Mouse (Mus musculus) thymus, adult 2 months (tissue): ENCODE data around the gene Zranb1.

Experiments
- CTCF ChIP-seq: fragments of 200-500 bp; IDR thresholded peaks from 2 replicates; pipeline ENCODE4 v1.5.1; 2012; ENCODE audit warnings: mild to moderate bottlenecking, control low read depth, low read length, moderate library complexity, borderline replicate concordance; ENCODE audit not compliant: control insufficient read depth, poor library complexity, insufficient read depth; ENCODE audit errors: extremely low read depth
- POLR2A ChIP-seq: fragments of 200-500 bp; IDR thresholded peaks from 2 replicates; pipeline ENCODE4 v1.6.1; 2012; ENCODE audit warnings: mild to moderate bottlenecking, low read length, control low read depth, moderate library complexity; ENCODE audit not compliant: control insufficient read depth, poor library complexity, insufficient read depth; ENCODE audit errors: extremely low read depth

- no peak for TF ChIP-seq POLR2A
- no peak for TF ChIP-seq CTCF
Measured at GRCm38 (mm10) chr7:132964395-132964794, 33.5 kb downstream of the Zranb1 start.
